Mouse (Mus musculus): ENCODE results near the gene Erc1.
A peak's percentile ranks its signal among the peaks of the same experiment; 100 is the strongest.

The Erc1 gene

DNA sequence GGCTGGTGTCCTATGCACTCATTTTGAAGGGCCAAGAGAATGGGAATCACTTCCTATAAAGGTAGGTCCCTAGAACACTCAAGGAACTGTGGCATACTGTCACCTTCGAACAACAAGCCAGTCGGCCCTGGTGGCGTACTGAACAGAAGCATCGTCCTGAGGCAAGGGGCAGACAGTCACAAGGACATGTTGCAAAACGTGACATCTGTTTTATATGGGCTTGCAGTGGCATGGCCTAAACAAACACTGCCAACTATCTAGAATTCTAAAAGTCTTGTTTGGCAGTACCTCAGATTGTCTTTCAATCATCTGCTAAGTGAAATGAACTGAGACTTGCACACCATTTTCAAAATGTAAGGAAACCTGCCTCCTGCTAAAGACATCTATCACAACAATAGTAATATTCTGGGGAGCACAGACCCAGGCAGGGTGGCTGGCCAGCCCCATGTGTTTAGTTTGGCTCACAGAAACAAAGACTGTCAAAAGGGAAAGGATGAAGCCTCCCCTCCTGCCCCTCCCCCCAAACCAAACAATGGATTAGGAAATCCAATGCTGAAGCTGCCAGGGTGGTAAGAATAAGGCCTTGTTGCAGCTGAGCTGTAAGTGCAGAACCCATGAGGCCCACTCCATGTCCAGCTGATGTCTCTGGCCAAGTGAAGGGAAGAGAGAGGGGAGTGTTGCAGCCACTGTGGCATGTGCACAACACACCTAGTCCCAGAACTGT, 262.2 kb downstream of the Erc1 start:
- peak; percentile 54 for DNase-seq (ENCODE audit: low spot score)

DNA sequence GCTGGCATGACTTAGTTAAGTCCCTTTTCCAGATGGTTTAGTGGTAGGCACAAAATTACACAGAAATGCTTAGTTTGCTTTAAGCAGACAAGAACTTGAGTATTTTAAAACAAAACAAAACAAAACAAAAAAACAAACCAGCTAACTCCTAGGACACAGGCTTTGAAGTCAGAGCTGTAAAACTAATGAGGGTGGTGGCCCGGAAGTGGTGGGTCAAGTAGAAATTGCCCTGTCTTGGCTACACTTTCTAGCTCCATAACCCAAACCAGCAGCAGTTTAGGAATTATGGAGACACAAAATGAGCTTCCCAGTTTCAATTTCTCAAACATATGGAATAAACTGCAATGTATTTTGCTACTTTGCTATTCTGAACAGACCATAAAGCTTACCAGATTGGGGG, 263.9 kb downstream of the Erc1 start:
- DNase-seq (ENCODE audit: low spot score): no peak

DNA sequence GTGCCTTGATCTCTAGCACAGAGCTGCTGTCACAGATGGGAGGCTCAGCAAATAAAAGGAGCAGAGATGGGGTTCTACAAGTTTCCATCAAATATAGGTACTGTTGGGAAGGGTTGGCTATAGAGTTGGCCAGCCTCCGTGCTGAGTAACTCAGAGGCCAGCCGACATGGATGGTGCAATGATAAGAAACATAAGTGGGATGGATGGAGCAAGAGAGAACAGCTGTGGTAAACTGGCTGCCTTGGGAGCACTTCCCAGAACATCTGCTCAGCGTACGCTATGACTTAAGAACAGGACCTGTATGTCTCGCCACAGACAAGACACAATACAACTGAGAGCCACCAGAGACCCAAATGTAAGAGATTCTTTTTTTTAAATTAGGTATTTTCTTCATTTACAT, 264.8 kb downstream of the Erc1 start:
- DNase-seq (ENCODE audit: low spot score): no peak

DNA sequence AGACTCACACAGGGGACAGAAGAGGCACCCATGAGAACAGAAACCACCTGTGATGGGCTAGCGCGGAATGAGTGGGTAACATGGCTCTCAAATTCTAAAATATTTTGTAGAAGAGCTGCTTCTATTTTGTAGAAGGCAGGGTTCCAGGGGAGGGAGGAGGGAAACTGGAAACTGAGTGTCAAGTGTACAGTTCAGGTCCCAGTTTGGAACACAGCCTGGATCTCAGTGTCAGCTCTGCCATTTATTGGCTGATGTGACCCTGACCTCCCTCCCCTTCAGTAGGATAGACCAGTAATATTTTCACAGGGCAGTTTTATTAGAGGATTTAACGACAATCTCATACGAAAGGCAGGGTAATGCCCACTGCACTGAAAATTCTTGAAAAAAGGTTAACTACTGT, 271.3 kb downstream of the Erc1 start:
- DNase-seq (ENCODE audit: low spot score): no peak

DNA sequence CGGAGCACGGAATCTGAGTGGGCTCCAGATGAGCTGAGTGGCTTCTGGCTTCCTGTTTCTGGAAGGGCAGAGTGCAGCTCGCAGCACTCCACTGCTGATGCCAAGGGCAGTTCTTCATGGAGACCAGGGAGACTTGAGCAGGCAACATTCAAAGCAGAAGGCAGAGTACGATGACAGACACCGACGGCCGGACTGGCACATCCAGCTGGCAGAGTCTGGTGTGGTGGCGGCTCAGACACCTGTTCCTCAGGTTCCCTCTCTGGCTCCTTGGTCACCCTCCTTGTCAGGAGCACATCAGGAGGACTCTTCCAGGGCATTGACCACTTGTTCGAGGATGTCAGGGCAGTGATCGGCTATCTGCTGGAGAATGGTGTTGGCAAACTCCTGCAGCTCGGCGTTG, 272.6 kb downstream of the Erc1 start:
- DNase-seq (ENCODE audit: low spot score): no peak

DNA sequence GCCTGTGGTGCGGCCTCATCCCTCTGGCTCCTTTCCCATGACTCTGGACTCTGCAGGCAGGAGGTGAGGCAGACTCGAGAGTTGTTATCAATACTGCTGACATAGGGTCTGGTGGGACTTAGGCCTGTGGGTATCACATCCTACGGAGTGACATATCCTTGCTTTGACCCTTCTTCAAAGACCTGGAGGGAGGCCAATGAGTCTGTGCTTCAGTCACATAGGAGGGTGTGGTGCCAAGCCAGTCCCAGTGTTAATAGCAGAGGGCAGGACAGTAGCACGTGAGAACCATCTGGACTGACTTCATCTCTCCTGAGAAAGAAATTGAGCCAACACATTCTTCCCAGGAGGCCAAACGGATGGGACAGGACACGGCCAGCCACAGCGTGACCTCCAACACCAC, 275.7 kb downstream of the Erc1 start:
- no peak for DNase-seq (ENCODE audit: low spot score)

DNA sequence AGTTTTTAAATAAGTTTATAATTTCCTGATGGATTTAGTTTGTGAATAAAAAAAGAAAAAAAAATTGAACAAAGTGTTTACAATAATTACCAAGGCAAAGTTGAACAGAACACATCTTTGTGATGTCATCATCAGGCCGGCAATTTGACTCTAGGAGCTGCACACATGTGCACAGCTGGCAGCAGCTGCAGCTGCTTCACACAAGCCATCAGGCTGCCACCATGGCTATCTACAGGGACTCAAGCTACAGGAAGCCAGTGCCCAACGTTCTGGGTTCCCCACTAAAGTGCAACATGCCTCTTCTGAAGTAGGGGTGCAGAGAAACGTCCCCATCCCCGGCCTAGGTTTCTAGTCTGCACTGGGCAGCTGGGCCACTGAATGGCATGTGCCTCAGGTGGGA, 277.2 kb downstream of the Erc1 start:
- no peak for DNase-seq (ENCODE audit: low spot score)

DNA sequence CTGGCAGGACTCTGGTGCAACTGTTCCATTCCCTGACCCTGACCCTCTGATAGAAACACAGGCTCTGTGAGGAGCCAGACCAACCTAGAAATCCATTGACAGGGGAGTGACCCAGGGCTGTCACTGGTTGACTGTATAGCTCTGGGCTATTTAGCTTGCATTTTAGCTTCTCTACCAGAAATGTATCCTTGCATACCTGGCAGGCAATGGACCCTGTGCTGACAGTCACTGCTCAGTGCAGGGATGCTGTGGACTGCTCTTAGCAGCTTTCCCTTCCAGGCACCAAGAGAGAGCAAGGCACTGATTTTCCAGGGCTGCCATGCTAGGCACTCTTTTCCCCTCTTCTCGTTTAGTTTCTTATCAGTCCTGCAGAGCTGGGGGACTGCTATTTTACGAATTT, 279.6 kb downstream of the Erc1 start:
- no peak for DNase-seq (ENCODE audit: low spot score)

DNA sequence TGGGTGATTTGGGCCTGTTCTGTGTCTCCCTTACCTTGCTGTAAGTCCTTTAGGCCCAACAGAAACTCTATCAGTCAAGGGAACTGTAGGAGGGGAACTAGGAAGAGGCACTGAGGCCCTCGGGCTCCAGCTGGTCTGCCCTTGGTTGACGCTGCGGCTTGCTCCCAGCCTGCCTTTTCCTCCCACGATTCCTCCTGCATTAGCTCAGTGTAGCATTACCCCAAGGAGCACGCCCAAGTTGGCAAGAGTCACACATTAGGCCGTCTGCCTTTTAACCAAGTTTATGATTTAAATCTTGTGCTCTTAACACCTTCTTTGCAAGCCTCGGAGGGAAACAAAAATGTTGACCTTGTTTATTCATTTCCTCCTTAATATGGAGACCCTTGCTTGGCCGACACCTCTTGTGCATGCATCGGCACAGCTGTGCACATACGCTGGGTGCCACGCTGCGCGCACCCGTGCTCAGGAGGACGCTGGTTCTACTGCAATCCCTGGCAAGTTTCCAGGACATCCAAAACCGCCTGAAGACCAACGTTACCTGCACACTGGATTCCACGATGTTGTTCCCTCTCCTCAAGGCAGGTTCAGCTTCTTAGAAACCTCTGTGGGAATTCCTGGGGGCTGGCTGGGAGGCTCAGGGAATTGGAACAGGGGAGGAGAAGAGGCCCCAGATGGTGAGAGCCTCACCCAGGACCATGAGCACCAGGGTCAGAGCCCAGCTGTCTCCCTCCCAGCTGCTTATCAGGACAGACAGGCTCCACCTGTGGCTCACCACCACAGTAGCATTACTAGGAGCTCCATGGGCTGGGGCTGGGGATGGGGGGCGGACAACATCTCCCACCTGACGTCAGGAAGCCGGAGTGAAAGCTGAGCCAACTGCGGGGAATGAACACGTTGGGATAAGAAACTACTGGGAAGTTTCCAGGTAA, 282.3 kb downstream of the Erc1 start:
- DNase-seq (ENCODE audit: low spot score): no peak

DNA sequence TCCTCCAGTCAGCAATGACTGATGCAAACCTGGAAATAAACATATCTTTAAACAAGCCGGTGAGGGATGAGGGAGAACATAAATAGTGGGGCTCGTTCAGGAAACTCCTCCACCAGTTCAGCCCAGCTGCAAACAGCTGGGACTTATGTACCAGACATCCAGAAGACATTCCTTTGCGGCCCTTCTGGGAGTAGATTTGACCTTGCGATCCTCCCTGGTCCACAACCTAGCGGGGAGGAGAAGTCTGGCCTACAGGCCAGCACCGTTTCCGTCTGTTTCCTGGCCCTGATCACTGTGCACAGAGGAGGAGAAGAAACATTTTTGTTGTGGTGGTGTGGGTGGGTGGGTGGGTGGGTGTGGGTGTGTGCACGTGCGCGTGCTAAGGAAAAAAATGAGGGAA, 285.4 kb downstream of the Erc1 start:
- no peak for DNase-seq (ENCODE audit: low spot score)

DNA sequence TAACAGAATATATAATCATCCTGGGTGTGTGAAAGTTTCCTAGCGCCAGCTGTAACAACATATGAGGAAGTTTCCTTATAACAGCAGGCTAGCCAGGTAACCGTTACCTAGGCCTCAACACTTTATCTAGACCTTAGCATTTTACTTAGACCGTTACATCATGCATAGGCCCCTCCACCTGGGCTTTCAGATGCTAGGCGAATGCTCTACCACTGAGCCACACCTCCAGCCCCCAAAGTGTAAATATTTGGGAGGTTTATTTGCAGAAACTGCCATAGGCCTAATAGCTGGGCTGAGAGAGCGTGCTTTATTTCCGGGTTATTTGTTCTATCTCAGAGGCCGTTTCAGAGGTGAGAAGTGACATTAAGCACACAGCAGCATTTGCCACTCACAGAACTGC, 289.1 kb downstream of the Erc1 start:
- peak; percentile 10 for DNase-seq (ENCODE audit: low spot score)

DNA sequence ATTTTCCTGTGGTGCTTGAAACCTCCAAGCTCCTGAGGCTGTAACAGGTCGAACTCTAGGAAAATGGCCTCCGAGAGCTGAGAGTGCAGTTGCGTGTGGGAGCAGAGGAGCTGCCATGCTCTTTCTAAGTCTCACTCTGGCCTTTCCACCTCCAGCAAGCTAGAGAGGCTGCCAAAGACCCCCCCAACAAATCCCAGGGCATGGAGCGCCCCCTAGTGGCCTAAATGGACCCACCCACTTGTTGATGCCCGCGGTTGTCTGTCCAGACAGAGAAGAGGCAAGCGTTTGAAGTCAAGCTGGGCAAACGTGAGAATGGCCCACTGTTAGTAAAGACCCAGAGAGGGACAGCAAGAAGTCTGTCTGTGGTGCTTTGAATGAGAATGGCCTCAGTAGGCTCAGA, 293.5 kb downstream of the Erc1 start:
- no peak for DNase-seq (ENCODE audit: low spot score)

DNA sequence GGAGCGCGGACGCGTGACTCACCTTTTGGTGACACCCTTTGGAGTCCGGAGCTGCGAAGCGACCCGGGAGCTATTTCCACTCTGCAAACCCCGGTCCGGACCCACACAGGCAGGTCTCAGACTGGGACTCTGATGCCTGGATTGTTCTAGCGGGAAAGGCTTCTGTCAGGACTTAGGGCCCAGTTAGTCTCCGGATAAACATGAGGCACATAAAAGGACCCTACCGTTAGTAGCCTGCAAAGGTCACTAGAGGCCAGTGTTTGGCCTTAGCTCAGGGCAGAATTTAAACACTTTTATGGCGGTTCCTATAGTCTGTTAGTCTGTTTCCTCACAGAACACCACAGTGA, 303.5 kb downstream of the Erc1 start:
- DNase-seq (ENCODE audit: low spot score): no peak

DNA sequence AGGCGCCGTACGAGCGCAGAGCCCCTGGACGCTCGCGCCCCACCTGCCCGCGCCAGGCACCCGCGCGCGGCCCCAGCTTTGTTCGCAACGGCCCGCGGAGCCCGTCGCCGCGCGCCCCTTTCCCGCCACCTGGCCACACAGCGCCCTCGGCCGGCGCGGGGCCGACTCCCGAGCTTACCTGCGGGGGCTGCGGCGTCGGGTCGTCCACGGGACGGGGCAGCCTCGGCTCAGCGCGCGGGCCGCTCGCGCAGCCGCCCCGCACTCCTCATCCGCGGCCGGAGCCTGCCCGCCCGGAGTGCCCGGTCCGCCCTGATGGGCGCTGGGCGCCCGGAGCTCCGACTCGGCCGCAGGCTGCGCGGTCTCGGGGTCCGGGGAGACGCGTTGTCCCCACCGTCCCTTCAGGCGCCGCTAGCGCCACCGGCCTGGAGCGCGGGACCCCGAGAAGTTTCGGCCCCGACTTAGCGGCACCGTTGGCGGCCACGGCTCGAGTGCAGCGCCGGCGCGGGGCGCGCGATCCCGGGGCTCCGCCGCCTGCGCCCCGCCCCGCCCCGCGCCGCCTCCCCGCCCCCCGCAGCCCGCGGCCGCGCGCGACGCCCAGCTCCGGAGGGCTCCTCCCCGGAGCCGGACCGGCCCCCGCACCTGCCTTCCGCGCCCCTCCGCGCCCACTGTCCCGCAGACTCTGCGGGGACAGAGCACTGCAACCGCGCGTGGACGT, 304.0 kb downstream of the Erc1 start, which contains the start of gene Wnt5b:
Wnt5b (minus strand) TSS at position 545 of the 715 bp plus-strand sequence.
- no peak for DNase-seq (ENCODE audit: low spot score)

DNA sequence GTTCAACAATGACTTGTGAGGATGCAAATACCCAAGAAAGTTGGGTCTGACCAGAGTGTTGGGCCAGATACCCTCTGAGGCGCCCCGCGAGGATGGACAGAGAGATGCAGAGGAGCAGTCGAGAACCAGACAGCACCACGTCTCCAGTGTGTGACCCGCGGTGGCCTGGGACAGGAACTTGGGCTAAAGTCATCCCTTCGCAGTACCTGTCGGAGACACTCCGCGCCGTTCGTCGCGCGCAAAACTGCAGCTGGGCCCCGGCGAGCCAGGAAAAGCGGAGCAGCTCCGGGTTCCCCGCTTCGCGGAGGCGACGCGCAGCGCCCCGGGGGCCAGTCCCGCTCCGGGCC, 304.5 kb downstream of the Erc1 start:
- DNase-seq (ENCODE audit: low spot score): no peak

DNA sequence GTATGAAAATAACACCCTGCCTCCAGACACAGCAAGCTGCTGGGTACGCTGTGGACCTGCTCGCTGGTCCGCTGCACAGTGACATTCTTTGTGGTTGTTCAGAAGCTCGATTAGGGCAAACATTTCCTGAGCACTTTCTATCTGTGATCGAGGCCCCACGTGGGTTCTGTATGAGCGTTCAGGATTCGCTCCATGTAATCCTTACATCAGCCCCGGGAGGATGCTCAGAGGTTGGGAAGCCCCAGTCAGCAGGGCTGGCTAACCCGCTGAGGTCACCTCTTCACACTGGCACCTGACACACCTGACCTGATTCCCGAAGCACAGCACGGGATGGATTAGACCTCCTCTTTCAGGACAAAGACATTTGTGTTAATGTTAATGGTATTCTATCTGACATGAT, 312.1 kb downstream of the Erc1 start:
- no peak for DNase-seq (ENCODE audit: low spot score)

DNA sequence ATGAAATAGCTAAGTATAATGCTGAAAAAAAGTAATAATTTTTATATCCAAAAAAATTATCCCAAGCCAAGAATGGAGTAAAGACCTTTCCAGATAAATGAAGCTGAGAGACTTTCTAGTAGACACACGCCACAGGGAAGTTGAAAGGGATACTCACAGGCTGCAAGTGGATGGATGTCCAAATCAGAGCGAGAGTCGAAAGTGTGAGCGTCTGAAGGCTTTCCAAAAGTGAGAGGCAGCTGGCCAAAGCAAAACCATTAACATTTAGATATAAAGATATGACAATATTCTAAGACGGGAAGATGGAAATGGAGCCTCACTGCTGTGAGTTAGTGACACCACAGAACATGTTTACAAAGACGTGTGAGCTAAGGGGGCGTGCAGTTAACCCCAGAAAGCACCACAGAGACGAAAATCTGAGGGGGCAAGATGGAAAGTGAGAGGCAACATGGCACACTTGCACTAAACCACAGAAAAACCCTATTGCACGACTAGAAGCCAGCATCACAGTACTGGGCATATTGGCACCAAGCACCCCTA, 314.7 kb downstream of the Erc1 start:
- DNase-seq (ENCODE audit: low spot score): no peak

DNA sequence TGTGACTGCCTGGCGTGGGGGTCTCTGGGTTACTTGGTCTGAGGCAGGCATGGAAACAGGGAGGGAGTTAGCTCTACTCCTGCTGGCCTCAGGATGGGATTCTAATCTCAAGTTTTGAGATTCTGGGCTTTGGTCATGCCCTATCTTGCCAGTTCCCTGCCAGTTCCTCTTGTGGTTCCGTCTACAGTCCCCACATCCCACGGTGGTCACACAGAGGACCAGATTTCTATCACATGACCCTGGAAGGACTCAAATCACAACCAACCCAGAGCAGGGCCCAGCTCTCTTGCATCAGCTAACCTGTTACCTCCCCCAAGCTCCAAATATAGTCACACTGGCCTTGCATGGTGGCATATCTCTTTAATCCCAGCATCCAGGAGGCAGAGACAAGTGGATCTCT, 318.3 kb downstream of the Erc1 start:
- no peak for DNase-seq (ENCODE audit: low spot score)

DNA sequence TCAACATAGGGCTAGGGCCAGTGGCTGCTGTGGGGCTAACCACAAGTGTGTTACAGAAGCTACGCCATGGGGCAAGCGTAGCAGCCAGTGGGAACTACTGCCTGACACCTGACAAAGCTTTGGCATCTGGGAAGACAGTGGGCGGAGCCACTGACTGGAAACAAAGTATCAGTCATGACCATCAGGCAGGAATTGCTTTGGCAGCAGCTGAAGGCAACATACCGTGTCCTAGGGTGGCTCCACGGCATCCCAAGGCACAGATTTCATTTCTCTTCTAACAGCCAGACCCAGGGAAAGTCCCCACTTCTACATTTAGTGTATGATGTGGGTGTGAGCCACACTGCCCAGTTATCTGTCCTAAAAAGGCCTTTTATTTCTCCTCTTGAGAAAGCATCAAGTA, 321.5 kb downstream of the Erc1 start:
- DNase-seq (ENCODE audit: low spot score): no peak

DNA sequence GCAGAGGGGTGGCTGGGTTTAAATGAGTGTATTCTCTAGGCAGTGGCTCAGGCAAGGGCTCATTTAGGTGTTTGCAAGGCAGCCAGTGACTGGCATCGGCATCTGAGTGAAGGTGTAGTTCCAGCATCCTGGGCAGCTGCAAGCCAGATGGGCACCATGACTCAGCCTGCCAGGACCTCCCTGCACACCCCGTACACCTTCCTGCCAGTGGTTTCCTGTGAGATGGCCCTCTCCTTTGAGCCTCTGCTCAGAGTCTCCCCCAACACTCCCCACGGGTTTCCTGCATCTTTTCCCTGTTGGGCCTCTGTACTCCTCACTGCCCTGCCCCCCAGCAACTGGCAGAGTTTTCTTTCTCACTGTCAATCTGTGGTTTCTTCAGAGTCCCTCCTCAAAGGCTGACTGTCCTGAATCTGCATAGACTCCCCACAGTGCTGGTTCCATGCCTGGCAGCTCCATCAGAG, 326.0 kb downstream of the Erc1 start:
- no peak for DNase-seq (ENCODE audit: low spot score)

DNA sequence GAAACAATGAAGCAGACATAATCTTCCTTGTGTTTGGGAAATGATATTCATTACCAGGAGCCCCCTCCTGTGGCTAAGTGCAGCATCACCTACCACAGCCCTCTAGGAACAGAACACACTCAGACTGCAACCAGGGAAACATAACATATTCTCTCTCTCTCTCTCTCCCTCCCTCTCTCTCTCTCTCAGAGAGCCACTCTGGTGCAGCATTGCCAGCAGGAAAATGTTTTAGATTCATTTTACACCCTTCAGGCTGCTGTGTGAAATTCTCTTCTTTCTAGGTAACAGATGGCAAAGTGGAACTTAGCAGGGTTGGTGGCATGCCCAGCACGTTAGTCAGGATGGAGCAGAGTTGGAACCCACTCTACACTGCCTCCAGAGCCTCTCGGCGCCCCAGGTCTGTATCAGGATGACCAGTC, 326.5 kb downstream of the Erc1 start:
- DNase-seq (ENCODE audit: low spot score): no peak
